Mouse (Mus musculus): ENCODE results near the gene Gm36028.

Gm36028 gene

GRCm38 (mm10) chr16:37881168-37881567 lies 20.2 kb upstream of the Gm36028 start:
- H3K9me3 ChIP-seq (ENCODE audit: low read length): no peaks in the 10 kb centered on the region
- peaks cover 78% of the 10 kb centered on the region for H3K36me3 ChIP-seq (ENCODE audit: insufficient read depth, low read length)
- H3K27me3 ChIP-seq (ENCODE audit: insufficient read depth, low read length): no peaks in the 10 kb centered on the region
- no peak overlapping the region for H3K4me3 ChIP-seq (replicated peaks; ENCODE audit: low read length)
- no peak for TF ChIP-seq CTCF (conservative IDR thresholded peaks at IDR 0.05; ENCODE audit: low read length)
- no peak for TF ChIP-seq POU5F1 (IDR thresholded peaks at IDR 0.05; ENCODE audit: borderline replicate concordance, low read length)
- TF ChIP-seq NANOG (IDR thresholded peaks at IDR 0.05; ENCODE audit: borderline replicate concordance, low read length): no peak
- H3K4me1 ChIP-seq (replicated peaks; ENCODE audit: low read depth, low read length): peaks cover 3% of the 10 kb centered on the region; the same call in 1 of the 2 replicates

GRCm38 (mm10) chr16:37879750-37880419 lies 18.9 kb upstream of the Gm36028 start:
- H3K9me3 ChIP-seq (ENCODE audit: low read length): no peaks in the 10 kb centered on the region
- peaks cover 78% of the 10 kb centered on the region for H3K36me3 ChIP-seq (ENCODE audit: insufficient read depth, low read length)
- no peaks in the 10 kb centered on the region for H3K27me3 ChIP-seq (ENCODE audit: insufficient read depth, low read length)
- no peak overlapping the region for H3K4me3 ChIP-seq (replicated peaks; ENCODE audit: low read length)
- no peak for TF ChIP-seq NANOG (IDR thresholded peaks at IDR 0.05; ENCODE audit: borderline replicate concordance, low read length)
- no peak for TF ChIP-seq CTCF (conservative IDR thresholded peaks at IDR 0.05; ENCODE audit: low read length)
- no peak for TF ChIP-seq POU5F1 (IDR thresholded peaks at IDR 0.05; ENCODE audit: borderline replicate concordance, low read length)
- H3K4me1 ChIP-seq (replicated peaks; ENCODE audit: low read depth, low read length): peaks cover 4% of the 10 kb centered on the region; the same call in 1 of the 2 replicates

- Histone ChIP-seq H3K4me3 (replicated peaks; ENCODE audit: low read length) (no peak overlapping the region), H3K9me3 (ENCODE audit: low read length) (no peaks in the 10 kb centered on the region), H3K4me1 (replicated peaks; ENCODE audit: low read depth, low read length) (peaks cover 8% of the 10 kb centered on the region; the same call in 1 of the 2 replicates), H3K27me3 (ENCODE audit: insufficient read depth, low read length) (no peaks in the 10 kb centered on the region), H3K36me3 (ENCODE audit: insufficient read depth, low read length) (peaks cover 75% of the 10 kb centered on the region)
- TF ChIP-seq NANOG (IDR thresholded peaks at IDR 0.05; ENCODE audit: borderline replicate concordance, low read length) (no peak), CTCF (conservative IDR thresholded peaks at IDR 0.05; ENCODE audit: low read length) (no peak), POU5F1 (IDR thresholded peaks at IDR 0.05; ENCODE audit: borderline replicate concordance, low read length) (no peak)
These were observed 18.1 kb upstream of the Gm36028 start for GRCm38 (mm10) chr16:37878951-37879505.

GRCm38 (mm10) chr16:37877406-37877805 lies 16.5 kb upstream of the Gm36028 start:
- peaks cover 4% of the 10 kb centered on the region; the same call in 1 of the 2 replicates for H3K4me1 ChIP-seq (replicated peaks; ENCODE audit: low read depth, low read length)
- no peak for TF ChIP-seq CTCF (conservative IDR thresholded peaks at IDR 0.05; ENCODE audit: low read length)
- no peak for TF ChIP-seq NANOG (IDR thresholded peaks at IDR 0.05; ENCODE audit: borderline replicate concordance, low read length)
- TF ChIP-seq POU5F1 (IDR thresholded peaks at IDR 0.05; ENCODE audit: borderline replicate concordance, low read length): no peak
- no peaks in the 10 kb centered on the region for H3K27me3 ChIP-seq (ENCODE audit: insufficient read depth, low read length)
- H3K9me3 ChIP-seq (ENCODE audit: low read length): no peaks in the 10 kb centered on the region
- H3K36me3 ChIP-seq (ENCODE audit: insufficient read depth, low read length): peaks cover 59% of the 10 kb centered on the region
- no peak overlapping the region for H3K4me3 ChIP-seq (replicated peaks; ENCODE audit: low read length)

- Histone ChIP-seq H3K36me3 (ENCODE audit: insufficient read depth, low read length) (peaks cover 45% of the 10 kb centered on the region), H3K27me3 (ENCODE audit: insufficient read depth, low read length) (no peaks in the 10 kb centered on the region), H3K4me1 (replicated peaks; ENCODE audit: low read depth, low read length) (peaks cover 19% of the 10 kb centered on the region), H3K4me3 (replicated peaks; ENCODE audit: low read length) (no peak overlapping the region), H3K9me3 (ENCODE audit: low read length) (no peaks in the 10 kb centered on the region)
- TF ChIP-seq POU5F1 (IDR thresholded peaks at IDR 0.05; ENCODE audit: borderline replicate concordance, low read length) (no peak), NANOG (IDR thresholded peaks at IDR 0.05; ENCODE audit: borderline replicate concordance, low read length) (no peak)
These were observed 13.7 kb upstream of the Gm36028 start for GRCm38 (mm10) chr16:37874501-37875235.

GRCm38 (mm10) chr16:37871112-37871715 lies 10.3 kb upstream of the Gm36028 start:
- H3K4me3 ChIP-seq (replicated peaks; ENCODE audit: low read length): no peak overlapping the region
- peaks cover 5% of the 10 kb centered on the region; the same call in 1 of the 2 replicates for H3K27me3 ChIP-seq (ENCODE audit: insufficient read depth, low read length)
- TF ChIP-seq NANOG (IDR thresholded peaks at IDR 0.05; ENCODE audit: borderline replicate concordance, low read length) (no peak), POU5F1 (IDR thresholded peaks at IDR 0.05; ENCODE audit: borderline replicate concordance, low read length) (no peak), CTCF (conservative IDR thresholded peaks at IDR 0.05; ENCODE audit: low read length) (no peak)
- H3K36me3 ChIP-seq (ENCODE audit: insufficient read depth, low read length): peaks cover 13% of the 10 kb centered on the region; the same call in 1 of the 2 replicates
- H3K4me1 ChIP-seq (replicated peaks; ENCODE audit: low read depth, low read length): peaks cover 30% of the 10 kb centered on the region
- no peaks in the 10 kb centered on the region for H3K9me3 ChIP-seq (ENCODE audit: low read length)

- Histone ChIP-seq H3K4me3 (replicated peaks; ENCODE audit: low read length) (peak overlapping the region; percentile 92), H3K36me3 (ENCODE audit: insufficient read depth, low read length) (peaks cover 13% of the 10 kb centered on the region; the same call in 1 of the 2 replicates), H3K4me1 (replicated peaks; ENCODE audit: low read depth, low read length) (peaks cover 27% of the 10 kb centered on the region), H3K27me3 (ENCODE audit: insufficient read depth, low read length) (peaks cover 5% of the 10 kb centered on the region; the same call in 1 of the 2 replicates), H3K9me3 (ENCODE audit: low read length) (no peaks in the 10 kb centered on the region)
- TF ChIP-seq CTCF (conservative IDR thresholded peaks at IDR 0.05; ENCODE audit: low read length) (no peak), POU5F1 (IDR thresholded peaks at IDR 0.05; ENCODE audit: borderline replicate concordance, low read length) (no peak), NANOG (IDR thresholded peaks at IDR 0.05; ENCODE audit: borderline replicate concordance, low read length) (no peak)
These were observed 8.7 kb upstream of the Gm36028 start for GRCm38 (mm10) chr16:37869470-37870231.

All from E14TG2a.4 (cell line).